Mouse (Mus musculus): Measurements from ENCODE around the gene Acr. TPM values are rescaled to one million over a fixed set of nuclear protein-coding genes. Genes with fewer than 3 reads are reported as not detected.

The Acr gene
- total and polyA plus RNA-seq, 3 experiments: 0.57 to 1.6 TPM; not detected in 1

DNA sequence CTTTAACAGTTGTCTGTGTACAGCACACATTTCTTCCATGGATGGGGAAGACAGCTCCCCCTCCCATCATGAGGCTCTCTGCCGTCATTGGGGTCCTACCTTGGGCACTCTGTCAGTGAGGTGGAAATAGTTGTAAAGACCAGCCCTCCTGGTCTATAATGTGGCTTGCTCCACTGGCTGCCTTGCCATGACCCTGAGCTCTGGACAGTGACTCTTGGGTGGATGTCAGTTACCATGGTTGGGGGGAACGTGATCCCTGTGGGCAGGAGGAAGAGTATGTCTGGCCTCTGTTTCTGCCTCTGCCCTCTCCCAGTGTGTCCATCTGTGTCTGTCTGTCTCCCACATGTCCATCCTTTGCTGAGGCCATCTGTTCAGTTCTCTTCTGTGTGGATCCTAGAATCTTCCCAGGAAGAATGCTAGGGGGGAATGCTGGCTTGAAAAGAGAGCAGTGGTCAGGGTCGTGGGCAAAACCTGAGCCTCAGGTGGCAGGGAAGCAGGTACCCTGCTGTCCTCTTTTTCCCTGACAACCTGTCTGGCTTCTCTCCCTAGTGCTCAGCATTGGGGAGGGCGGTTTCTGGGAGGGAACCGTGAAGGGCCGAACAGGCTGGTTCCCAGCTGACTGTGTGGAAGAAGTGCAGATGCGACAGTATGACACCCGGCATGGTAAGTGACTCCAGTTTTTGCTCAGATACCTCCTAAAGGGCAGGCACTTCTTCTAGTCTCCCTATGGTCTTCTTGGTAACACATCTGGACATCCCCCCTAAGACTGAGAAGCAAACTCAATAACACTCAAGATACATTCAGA, 43.3 kb upstream of the Acr start:
- Histone ChIP-seq H3K4me3 (no peak overlapping the region), H3K27ac (no peak overlapping the region), H3K79me2 (replicated peaks; ENCODE audit: control insufficient read depth, insufficient read depth, low read length) (no peaks in the 10 kb centered on the region), H3K27me3 (ENCODE audit: control insufficient read depth, insufficient read depth, low read length) (no peaks in the 10 kb centered on the region; the same call in 1 of the 2 replicates), H3K9ac (ENCODE audit: low read depth, low read length) (no peak overlapping the region), H3K4me1 (ENCODE audit: control insufficient read depth, insufficient read depth, low read length) (peaks cover 3% of the 10 kb centered on the region), H3K36me3 (ENCODE audit: control insufficient read depth, insufficient read depth, low read length) (peaks cover 11% of the 10 kb centered on the region)
- DNase-seq: no peak
- TF ChIP-seq EP300 (IDR thresholded peaks at IDR 0.05; ENCODE audit: insufficient read depth, low read depth, low read length) (no peak), CTCF (IDR thresholded peaks at IDR 0.05) (no peak), POLR2A (IDR thresholded peaks at IDR 0.05; ENCODE audit: insufficient read depth, low read depth, low read length) (no peak)
- intact Hi-C loops (cut with DNase I): no loop called here
- 70% methylated on average over 8 of the region's 8 CpGs for WGBS

GRCm38 (mm10) chr15:89525464-89525863, 42.7 kb upstream of the Acr start:
- Histone ChIP-seq H3K4me3 (no peak overlapping the region), H3K9ac (ENCODE audit: low read depth, low read length) (no peak overlapping the region), H3K36me3 (ENCODE audit: control insufficient read depth, insufficient read depth, low read length) (peaks cover 9% of the 10 kb centered on the region), H3K4me1 (ENCODE audit: control insufficient read depth, insufficient read depth, low read length) (peaks cover 2% of the 10 kb centered on the region), H3K27ac (no peak overlapping the region), H3K79me2 (replicated peaks; ENCODE audit: control insufficient read depth, insufficient read depth, low read length) (no peaks in the 10 kb centered on the region), H3K27me3 (ENCODE audit: control insufficient read depth, insufficient read depth, low read length) (no peaks in the 10 kb centered on the region; the same call in 1 of the 2 replicates)
- intact Hi-C loops (cut with DNase I): no loop called here
- 84% methylated on average over 8 of the region's 8 CpGs for WGBS
- no peak for DNase-seq
- TF ChIP-seq CTCF (IDR thresholded peaks at IDR 0.05) (no peak), POLR2A (IDR thresholded peaks at IDR 0.05; ENCODE audit: insufficient read depth, low read depth, low read length) (no peak), EP300 (IDR thresholded peaks at IDR 0.05; ENCODE audit: insufficient read depth, low read depth, low read length) (no peak)

- Histone ChIP-seq H3K9ac (ENCODE audit: low read depth, low read length) (no peak overlapping the region), H3K27ac (no peak overlapping the region), H3K36me3 (ENCODE audit: control insufficient read depth, insufficient read depth, low read length) (peaks cover 7% of the 10 kb centered on the region), H3K4me1 (ENCODE audit: control insufficient read depth, insufficient read depth, low read length) (peaks cover 2% of the 10 kb centered on the region), H3K79me2 (replicated peaks; ENCODE audit: control insufficient read depth, insufficient read depth, low read length) (no peaks in the 10 kb centered on the region), H3K4me3 (no peak overlapping the region), H3K27me3 (ENCODE audit: control insufficient read depth, insufficient read depth, low read length) (no peaks in the 10 kb centered on the region; the same call in 1 of the 2 replicates)
- TF ChIP-seq CTCF (IDR thresholded peaks at IDR 0.05): no peak
- no peak for TF ChIP-seq EP300 (IDR thresholded peaks at IDR 0.05; ENCODE audit: insufficient read depth, low read depth, low read length)
- TF ChIP-seq POLR2A (IDR thresholded peaks at IDR 0.05; ENCODE audit: insufficient read depth, low read depth, low read length): no peak
- WGBS: 46% methylated on average over 7 of the region's 7 CpGs
- no peak for DNase-seq
- intact Hi-C loops (cut with DNase I): no loop called here
These were observed 42.2 kb upstream of the Acr start for GRCm38 (mm10) chr15:89525896-89526295.

- Histone ChIP-seq H3K27me3 (ENCODE audit: control insufficient read depth, insufficient read depth, low read length) (no peaks in the 10 kb centered on the region; the same call in 1 of the 2 replicates), H3K36me3 (ENCODE audit: control insufficient read depth, insufficient read depth, low read length) (peaks cover 1% of the 10 kb centered on the region), H3K4me1 (ENCODE audit: control insufficient read depth, insufficient read depth, low read length) (peaks cover 2% of the 10 kb centered on the region), H3K27ac (no peak overlapping the region), H3K4me3 (no peak overlapping the region), H3K79me2 (replicated peaks; ENCODE audit: control insufficient read depth, insufficient read depth, low read length) (no peaks in the 10 kb centered on the region), H3K9ac (ENCODE audit: low read depth, low read length) (no peak overlapping the region)
- WGBS: 71% methylated on average over 19 of the region's 19 CpGs
- DNase-seq: no peak
- intact Hi-C loops (cut with DNase I): no loop called here
- TF ChIP-seq CTCF (IDR thresholded peaks at IDR 0.05) (no peak), POLR2A (IDR thresholded peaks at IDR 0.05; ENCODE audit: insufficient read depth, low read depth, low read length) (no peak), EP300 (IDR thresholded peaks at IDR 0.05; ENCODE audit: insufficient read depth, low read depth, low read length) (no peak)
These were observed 41.3 kb upstream of the Acr start for GRCm38 (mm10) chr15:89526776-89527325.

- WGBS: 62% methylated on average over 7 of the region's 7 CpGs
- H3K36me3 ChIP-seq (ENCODE audit: control insufficient read depth, insufficient read depth, low read length): no peaks in the 10 kb centered on the region; the same call in 1 of the 2 replicates
- H3K27me3 ChIP-seq (ENCODE audit: control insufficient read depth, insufficient read depth, low read length): no peaks in the 10 kb centered on the region; the same call in 1 of the 2 replicates
- H3K9ac ChIP-seq (ENCODE audit: low read depth, low read length): no peak overlapping the region
- no peak for DNase-seq
- intact Hi-C loops (cut with DNase I): no loop called here
- no peak overlapping the region for H3K4me3 ChIP-seq
- H3K4me1 ChIP-seq (ENCODE audit: control insufficient read depth, insufficient read depth, low read length): peaks cover 2% of the 10 kb centered on the region
- no peak for TF ChIP-seq POLR2A (IDR thresholded peaks at IDR 0.05; ENCODE audit: insufficient read depth, low read depth, low read length)
- TF ChIP-seq EP300 (IDR thresholded peaks at IDR 0.05; ENCODE audit: insufficient read depth, low read depth, low read length): no peak
- TF ChIP-seq CTCF (IDR thresholded peaks at IDR 0.05): no peak
- no peak overlapping the region for H3K27ac ChIP-seq
- no peaks in the 10 kb centered on the region for H3K79me2 ChIP-seq (replicated peaks; ENCODE audit: control insufficient read depth, insufficient read depth, low read length)
These were observed 40.7 kb upstream of the Acr start for GRCm38 (mm10) chr15:89527466-89527865.

All from heart, adult 2 months (tissue).